Mouse (Mus musculus) left cerebral cortex, postnatal 4 days (tissue): Measurements from ENCODE around the gene Map3k20. TPM values are rescaled to one million over a fixed set of nuclear protein-coding genes. Genes with fewer than 3 reads are reported as not detected.

ENCODE experiments used
- DNase-seq: peaks from one replicate; pipeline ENCODE4 v3.0.0-alpha.2; 2022
- intact Hi-C: fragments of 180-260 bp; cut with DNase I; formaldehyde crosslinking; loops from one replicate; pipeline ENCODE4 v1.15.1; 2025
- total RNA-seq, 2 experiments: library from RNA; stranded (reverse); gene quantifications; 2 replicates each; pipeline ENCODE4 v1.2.3; 2021

The Map3k20 gene
- total RNA-seq, 2 experiments from 2014 or later, result 10.8 to 11.7 TPM

GRCm38 (mm10) chr2:72369140-72369600 lies 83.7 kb downstream of the Map3k20 start:
- DNase-seq, result no peak
- intact Hi-C loops, result no loop called here

- no peak for DNase-seq
- intact Hi-C loops, result no loop called here
Observed at GRCm38 (mm10) chr2:72372136-72372535, 86.7 kb downstream of the Map3k20 start.

- intact Hi-C loops, result no loop called here
- DNase-seq, result no peak
Observed at GRCm38 (mm10) chr2:72374076-72374475, 88.6 kb downstream of the Map3k20 start.

GRCm38 (mm10) chr2:72375877-72376276 lies 90.4 kb downstream of the Map3k20 start:
- no peak for DNase-seq
- intact Hi-C loops, result no loop called here

GRCm38 (mm10) chr2:72376946-72377345 lies 91.5 kb downstream of the Map3k20 start:
- no peak for DNase-seq
- intact Hi-C loops, result no loop called here

GRCm38 (mm10) chr2:72379425-72379824 lies 94.0 kb downstream of the Map3k20 start:
- DNase-seq, result no peak
- intact Hi-C loops, result no loop called here

GRCm38 (mm10) chr2:72382662-72383061 lies 97.2 kb downstream of the Map3k20 start:
- DNase-seq, result no peak
- intact Hi-C loops, result no loop called here

- intact Hi-C loops, result no loop called here
- DNase-seq, result no peak
Observed at GRCm38 (mm10) chr2:72383321-72383720, 97.9 kb downstream of the Map3k20 start.

GRCm38 (mm10) chr2:72389411-72389810 lies 104.0 kb downstream of the Map3k20 start:
- intact Hi-C loops, result no loop called here
- DNase-seq, result no peak

- intact Hi-C loops, result loop anchor here (2.0 to 10.0 kb wide), 3 partner anchors 85 to 345 kb away; no protein-coding TSS in a partner anchor
Observed at GRCm38 (mm10) chr2:72389942-72390341, 104.5 kb downstream of the Map3k20 start.

GRCm38 (mm10) chr2:72390474-72390873 lies 105.0 kb downstream of the Map3k20 start:
- DNase-seq, result no peak
- intact Hi-C loops, result loop anchor here (2.0 to 10.0 kb wide), 3 partner anchors 86 to 346 kb away; no protein-coding TSS in a partner anchor

More at GRCm38 (mm10) chr2:72389942-72390341, 104.5 kb downstream of the Map3k20 start:
- DNase-seq, result peak; percentile 78

- no peak for DNase-seq
- intact Hi-C loops, result loop anchor here (2.0 to 10.0 kb wide), 3 partner anchors 86 to 346 kb away; no protein-coding TSS in a partner anchor
Observed at GRCm38 (mm10) chr2:72391024-72391423, 105.6 kb downstream of the Map3k20 start.

- DNase-seq, result no peak
- intact Hi-C loops, result loop anchor here (2.0 to 10.0 kb wide), 3 partner anchors 87 to 347 kb away; no protein-coding TSS in a partner anchor
Observed at GRCm38 (mm10) chr2:72391721-72392120, 106.3 kb downstream of the Map3k20 start.

- intact Hi-C loops, result loop anchor here (10.0 kb wide), 2 partner anchors 88 to 348 kb away; no protein-coding TSS in a partner anchor
- peak; percentile 73 for DNase-seq
Observed at GRCm38 (mm10) chr2:72392316-72392715, 106.9 kb downstream of the Map3k20 start.

- no peak for DNase-seq
- intact Hi-C loops, result loop anchor here (10.0 kb wide), 2 partner anchors 92 to 352 kb away; no protein-coding TSS in a partner anchor
Observed at GRCm38 (mm10) chr2:72396934-72397333, 111.5 kb downstream of the Map3k20 start.

- peak; percentile 47 for DNase-seq
- intact Hi-C loops, result loop anchor here (10.0 kb wide), 2 partner anchors 93 to 353 kb away; no protein-coding TSS in a partner anchor
Observed at GRCm38 (mm10) chr2:72398227-72398626, 112.8 kb downstream of the Map3k20 start.

GRCm38 (mm10) chr2:72399469-72400195 lies 114.2 kb downstream of the Map3k20 start:
- no peak for DNase-seq
- intact Hi-C loops, result loop anchor here (10.0 kb wide), 2 partner anchors 95 to 355 kb away; no protein-coding TSS in a partner anchor

- intact Hi-C loops, result no loop called here
- no peak for DNase-seq
Observed at GRCm38 (mm10) chr2:72401290-72401689, 115.9 kb downstream of the Map3k20 start.

- intact Hi-C loops, result no loop called here
- DNase-seq, result no peak
Observed at GRCm38 (mm10) chr2:72405621-72406555, 120.5 kb downstream of the Map3k20 start.

GRCm38 (mm10) chr2:72406701-72407100 lies 121.3 kb downstream of the Map3k20 start:
- intact Hi-C loops, result no loop called here
- no peak for DNase-seq
